Mouse (Mus musculus): ENCODE measurements around the gene Sfswap. TPM values are rescaled to one million over a fixed set of nuclear protein-coding genes. Genes with fewer than 3 reads are reported as not detected.

The Sfswap gene
- polyA plus RNA-seq (2017; shearing (Covaris generic)): 41.3 TPM

DNA sequence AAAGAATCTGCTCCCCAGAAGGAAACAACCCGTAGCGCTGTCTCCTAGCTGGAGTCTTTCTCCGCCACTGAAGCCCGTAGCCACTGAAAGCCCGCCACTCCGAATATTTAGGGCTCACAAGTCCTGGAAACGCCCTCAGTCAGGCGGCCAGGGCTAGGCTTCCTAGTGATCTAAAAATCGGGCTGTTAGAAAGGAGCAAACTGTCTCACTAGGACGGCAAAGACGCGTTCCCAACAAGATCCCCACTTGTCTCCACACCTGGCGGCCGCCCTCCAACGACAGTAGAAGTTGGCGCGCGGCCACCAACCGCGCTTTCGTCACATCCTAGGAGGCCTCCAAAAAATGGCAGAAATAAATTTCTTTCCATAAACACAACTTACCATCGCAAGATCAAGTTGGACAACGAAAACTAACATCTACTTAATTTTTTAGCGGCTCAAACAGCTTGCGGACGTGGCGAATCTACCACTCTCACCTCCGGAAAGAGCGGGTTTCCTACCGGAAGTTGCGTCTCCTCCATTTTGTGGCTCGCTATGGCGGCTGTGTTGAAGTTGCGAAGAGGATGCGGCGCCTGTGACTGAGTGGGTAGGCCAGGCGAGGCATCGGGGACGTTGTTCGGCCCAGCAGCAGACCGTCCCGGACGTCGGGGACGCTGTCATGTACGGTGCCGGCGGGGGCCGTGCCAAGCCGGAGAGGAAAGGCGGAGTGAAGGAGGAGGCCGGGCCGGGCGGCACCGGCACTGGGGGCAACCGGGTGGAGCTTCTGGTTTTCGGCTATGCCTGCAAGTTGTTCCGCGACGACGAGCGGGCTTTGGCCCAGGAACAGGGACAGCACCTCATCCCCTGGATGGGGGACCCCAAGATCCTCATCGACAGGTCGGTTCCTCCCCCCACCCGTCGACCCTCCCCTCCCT, at the start of gene Sfswap:
Sfswap (plus strand) TSS at position 500 of the 913 bp plus-strand sequence.

DNA sequence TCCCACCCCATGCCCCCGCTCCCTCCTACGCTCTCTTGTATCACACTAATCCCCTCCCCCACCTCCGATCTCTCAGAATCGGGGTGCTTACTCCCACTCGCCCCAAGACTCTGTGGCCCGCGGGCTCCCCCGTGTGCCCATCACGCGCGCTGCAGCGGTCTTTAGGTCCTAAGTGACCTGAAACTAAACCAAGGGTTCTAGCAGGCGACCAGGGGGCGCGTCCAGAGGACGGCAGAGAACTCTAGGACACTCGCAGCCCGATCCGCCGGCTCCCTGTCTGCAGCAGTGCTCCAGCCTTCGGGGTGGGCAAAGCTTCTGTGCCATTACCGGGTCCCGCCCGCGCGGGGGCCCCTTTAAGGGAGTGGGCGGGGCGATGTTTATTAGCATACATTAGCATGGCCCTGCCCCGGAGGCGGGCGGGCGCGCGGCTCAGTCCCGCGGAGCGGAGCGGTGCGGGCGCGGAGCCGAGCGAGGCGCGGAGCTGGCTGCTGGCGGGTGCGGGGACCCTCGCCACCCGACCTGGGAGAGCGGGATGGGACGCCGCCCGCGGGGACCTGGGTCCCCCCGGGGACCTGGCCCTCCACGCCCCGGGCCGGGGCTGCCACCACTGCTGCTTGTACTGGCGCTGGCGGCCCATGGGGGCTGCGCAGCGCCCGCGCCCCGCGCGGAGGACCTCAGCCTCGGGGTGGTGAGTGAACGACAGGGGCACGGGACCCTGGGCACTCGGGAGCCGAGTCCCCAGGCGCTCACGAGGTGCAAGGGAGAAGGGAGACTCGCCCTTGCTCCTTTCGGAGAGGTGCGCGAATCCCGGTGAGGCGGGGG, 83.0 kb downstream of the Sfswap start, which contains the start of gene Mmp17:
Mmp17 (plus strand) TSS at position 409 of the 822 bp plus-strand sequence.

Other genes starting within 250 kb of the Sfswap start
- gene Mmp17, start 82.9 kb downstream of the Sfswap start, polyA plus RNA-seq (2017; shearing (Covaris generic)): 0.15 TPM
- gene Zfp11, start 168.9 kb downstream of the Sfswap start, polyA plus RNA-seq (2017; shearing (Covaris generic)): 4.8 TPM
- gene Sept14, start 207.3 kb downstream of the Sfswap start, polyA plus RNA-seq (2017; shearing (Covaris generic)): not detected
- 117 TPM for gene Mrps17, start 214.3 kb downstream of the Sfswap start, polyA plus RNA-seq (2017; shearing (Covaris generic))
- 25.4 TPM for gene Nipsnap2, start 223.8 kb downstream of the Sfswap start, polyA plus RNA-seq (2017; shearing (Covaris generic))

Data from activated CD4-positive, CD25-positive, alpha-beta regulatory T cell, adult 9 weeks (primary cell).